Mouse (Mus musculus): ENCODE results near the gene Rbm47.
A peak's percentile ranks its signal among the peaks of the same experiment; 100 is the strongest.

Gene Rbm47

GRCm38 (mm10) chr5:66165748-66166147 lies 7.2 kb downstream of the Rbm47 start:
- DNase-seq (ENCODE audit: low spot score in 2 of 2), result no peak

DNA sequence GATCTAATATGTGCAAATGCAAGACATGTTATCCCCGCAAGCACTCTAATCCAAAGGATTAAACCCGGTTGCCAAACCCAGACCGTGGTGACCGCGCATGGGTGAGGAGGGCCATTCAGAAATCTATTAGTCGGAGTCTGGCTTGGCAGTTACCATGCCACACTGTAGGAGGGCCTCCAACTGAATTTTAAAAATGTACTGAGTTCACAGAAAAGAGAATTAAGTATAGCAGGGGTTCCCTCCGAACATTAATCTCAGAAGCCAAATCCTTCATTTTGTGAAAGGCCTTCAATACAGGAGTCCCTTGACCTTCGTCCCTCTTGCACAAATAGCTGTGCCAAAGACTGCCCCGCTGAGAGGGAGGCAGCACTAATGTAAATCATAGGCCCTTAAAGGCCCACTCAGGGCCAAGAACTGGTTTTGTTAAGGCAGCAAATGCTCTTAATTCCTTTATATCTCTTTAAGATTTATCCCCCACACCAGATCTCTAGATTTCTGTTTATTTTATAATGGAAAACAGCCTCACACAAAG lies 16.4 kb downstream of the Rbm47 start:
- no peak for DNase-seq (ENCODE audit: low spot score in 2 of 2)

DNA sequence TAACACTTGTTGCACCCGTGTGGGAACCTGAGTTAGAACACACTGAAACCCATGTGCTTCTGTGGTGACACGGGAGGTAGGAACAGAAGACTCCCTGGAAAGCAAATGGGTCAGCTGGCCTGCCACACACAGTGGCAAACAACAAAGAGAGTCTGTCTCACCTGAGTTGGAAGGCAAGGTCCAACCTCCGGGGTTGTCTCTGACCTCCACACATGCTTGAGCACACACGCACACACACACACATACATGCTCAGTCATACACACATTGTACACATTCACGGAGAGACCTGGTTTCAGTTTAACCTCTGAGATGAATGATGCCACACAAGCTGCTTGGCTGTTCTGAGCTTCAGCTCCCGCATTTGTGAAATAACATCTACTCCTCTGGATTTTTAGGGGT lies 18.3 kb downstream of the Rbm47 start:
- DNase-seq (ENCODE audit: low spot score in 2 of 2), result no peak

GRCm38 (mm10) chr5:66153486-66153885 lies 19.4 kb downstream of the Rbm47 start:
- DNase-seq (ENCODE audit: low spot score in 2 of 2), result no peak

GRCm38 (mm10) chr5:66151301-66152188 lies 21.4 kb downstream of the Rbm47 start:
- DNase-seq (ENCODE audit: low spot score in 2 of 2), result no peak

DNA sequence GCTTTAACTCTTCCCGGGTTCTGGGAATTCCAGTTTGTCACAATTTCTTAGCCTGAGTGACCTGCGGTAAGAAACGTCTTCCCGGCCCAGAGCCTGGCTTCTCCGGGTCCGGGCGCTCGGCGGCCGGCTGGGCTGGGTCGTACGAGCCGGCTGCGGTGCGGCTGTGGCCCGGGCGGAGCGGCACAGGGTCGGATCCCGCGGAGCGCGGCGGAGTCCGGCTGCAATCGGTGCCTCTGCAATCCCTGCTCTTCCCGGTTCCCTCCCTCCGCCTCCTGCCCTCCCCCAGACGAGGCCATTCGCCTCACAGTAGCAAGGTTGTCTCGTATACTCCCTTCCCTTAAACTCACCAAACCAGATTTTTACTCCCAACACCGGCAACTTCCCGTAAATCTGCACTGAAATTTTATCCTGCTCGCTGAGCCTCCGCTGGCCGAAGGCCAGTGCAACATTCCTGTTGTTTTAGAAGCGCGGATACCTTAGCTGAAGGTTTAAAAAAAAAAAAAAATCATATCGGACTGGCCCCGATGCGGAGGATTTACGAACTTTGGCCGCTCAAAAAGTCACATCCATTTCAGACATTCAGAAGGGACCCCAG lies 22.1 kb downstream of the Rbm47 start:
- DNase-seq (ENCODE audit: low spot score in 2 of 2), result peak; percentile 23 to 33

DNA sequence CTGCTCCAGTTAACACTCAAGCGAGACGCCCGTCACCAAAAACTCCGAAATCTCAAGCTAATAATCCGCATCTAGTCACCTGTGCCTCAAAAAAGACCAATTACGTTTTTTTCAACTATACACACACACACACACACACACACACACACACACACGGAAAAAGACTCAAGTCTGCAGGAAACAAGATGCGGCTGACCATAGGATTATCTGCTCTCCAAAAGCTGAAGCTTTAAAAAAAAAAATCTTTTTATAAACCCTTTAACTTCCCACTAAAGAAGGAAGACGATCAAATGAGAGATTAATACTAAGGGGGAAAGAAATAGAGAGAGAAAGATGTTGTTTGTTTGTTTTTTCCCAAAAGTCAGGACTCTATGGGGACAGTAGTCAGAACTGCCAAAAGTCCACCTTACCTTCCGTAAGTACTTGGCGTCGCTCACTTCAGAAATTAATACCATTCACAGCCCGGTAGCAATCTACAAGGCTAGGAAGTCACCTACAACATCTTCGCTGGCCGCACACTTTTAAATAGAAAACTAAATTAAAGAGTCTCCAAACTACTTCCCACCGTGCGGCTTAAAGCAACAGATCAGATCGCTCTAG lies 22.7 kb downstream of the Rbm47 start:
- DNase-seq (ENCODE audit: low spot score in 2 of 2), result no peak

DNA sequence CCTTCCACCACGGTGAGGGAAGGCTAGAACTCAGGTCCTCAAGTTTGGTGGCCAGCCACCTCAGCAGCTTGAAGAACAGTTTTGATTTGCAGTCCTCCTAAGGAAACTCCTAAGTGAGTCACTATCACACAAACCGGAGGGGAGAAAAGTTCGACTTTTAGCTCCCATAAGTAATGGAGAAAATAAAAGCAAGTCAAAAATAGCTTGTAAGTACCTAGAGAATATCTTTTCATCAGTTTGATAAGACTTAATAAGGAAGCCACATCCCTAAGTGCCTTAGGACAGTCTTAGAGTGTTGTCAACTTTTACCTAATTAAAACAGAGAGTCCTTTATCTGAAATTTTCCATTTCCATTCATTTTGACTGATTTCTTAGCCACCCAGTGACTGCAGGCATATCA lies 23.3 kb downstream of the Rbm47 start:
- no peak for DNase-seq (ENCODE audit: low spot score in 2 of 2)

GRCm38 (mm10) chr5:66149111-66149510 lies 23.8 kb downstream of the Rbm47 start:
- no peak for DNase-seq (ENCODE audit: low spot score in 2 of 2)

- DNase-seq (ENCODE audit: low spot score in 2 of 2), result no peak
Observed at GRCm38 (mm10) chr5:66147313-66147712, 25.6 kb downstream of the Rbm47 start.

- DNase-seq (ENCODE audit: low spot score in 2 of 2), result no peak
Observed at GRCm38 (mm10) chr5:66145583-66145982, 27.3 kb downstream of the Rbm47 start.

DNA sequence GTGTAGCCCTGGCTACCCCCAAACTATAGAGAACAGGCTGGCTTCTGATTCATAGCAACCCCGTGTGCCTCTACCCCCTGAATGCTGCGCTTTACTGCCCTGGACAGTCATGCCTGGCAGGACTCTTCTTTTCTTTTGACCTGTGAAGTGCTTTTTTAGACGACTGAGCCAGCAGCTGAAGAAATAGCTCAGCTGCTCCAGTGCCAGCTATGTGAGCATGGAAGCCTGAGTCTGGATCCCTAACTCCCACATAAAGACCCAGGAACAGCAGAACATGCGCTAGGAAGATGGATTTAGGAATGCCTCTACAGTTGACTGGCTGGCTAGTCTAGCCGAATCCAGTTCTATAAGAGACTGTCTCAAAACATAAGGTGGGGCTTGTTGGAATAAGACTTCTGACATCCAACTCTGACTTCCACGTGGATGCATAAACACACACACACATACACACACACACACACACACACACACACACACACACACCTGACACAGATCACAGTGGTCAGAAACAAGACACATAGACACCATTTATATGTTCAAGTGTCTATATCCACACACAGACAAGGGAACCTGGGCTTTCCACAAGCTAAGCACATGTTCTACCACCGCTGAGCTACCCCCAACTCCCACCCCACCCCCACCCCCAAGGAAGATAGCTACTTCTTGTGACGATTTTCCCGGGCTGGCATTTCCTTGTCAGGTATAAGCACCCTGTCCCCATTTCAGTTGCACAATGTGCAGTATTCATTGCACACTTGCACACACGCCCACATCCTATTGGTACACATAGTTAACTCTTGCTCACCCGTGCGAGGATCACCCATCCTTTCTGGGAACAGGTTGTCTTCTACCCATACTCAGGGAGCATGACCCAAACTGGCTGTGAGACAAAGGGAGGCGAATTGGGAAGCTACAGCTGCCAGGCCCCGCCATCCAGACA lies 29.6 kb downstream of the Rbm47 start:
- no peak for DNase-seq (ENCODE audit: low spot score in 2 of 2)

DNA sequence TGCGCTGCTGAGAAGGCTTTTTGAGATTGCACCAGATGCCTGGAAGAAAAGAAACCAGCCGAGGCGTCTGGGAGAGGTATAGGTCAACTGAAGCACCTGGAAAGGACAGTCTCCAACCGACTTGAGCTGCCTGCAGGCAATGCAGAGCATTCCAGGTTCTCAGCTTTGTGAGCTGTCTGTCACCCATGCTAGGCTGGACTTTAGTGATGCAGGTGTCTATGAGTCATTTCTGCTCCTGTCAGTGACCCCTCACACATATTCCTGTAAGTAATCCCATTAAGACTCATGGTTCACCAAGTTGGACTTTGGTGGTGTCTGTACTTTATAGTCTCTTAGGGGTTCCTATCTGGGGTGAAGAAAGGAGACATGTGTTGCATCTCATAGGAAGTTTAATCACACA lies 31.4 kb downstream of the Rbm47 start:
- no peak for DNase-seq (ENCODE audit: low spot score in 2 of 2)

DNA sequence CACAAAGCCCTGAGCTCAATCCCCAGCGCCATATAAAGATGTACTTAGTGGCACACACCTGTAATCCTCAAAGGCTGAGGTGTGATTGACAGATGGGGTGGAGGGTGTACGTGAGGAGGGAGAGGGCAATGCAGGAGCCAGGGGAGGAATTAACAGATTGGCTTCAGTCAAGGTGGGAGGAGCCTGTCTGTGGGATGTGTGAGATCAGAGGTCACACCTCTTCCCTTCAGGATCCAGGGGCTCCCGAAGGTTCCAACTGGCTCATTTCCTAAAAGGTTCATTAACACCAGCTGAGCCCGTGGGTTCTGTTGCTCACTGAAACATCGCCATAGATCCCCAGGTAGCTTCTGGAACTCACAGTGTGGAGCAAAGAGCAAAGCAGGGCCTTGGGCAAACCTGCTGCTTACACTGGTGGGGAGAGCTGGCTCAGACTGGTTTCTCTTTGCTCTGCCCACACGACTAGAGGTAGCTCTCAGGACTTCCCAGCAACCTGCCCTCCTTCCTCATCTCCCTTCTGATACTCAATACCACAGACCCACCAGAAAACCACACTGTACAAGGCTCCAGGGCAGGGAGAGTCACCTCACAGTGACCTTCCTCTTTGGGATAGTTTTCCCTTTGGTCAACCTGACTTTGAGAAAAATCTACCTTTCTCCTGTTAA lies 33.2 kb downstream of the Rbm47 start:
- DNase-seq (ENCODE audit: low spot score in 2 of 2), result no peak

GRCm38 (mm10) chr5:66139171-66139570 lies 33.7 kb downstream of the Rbm47 start:
- DNase-seq (ENCODE audit: low spot score in 2 of 2), result no peak

DNA sequence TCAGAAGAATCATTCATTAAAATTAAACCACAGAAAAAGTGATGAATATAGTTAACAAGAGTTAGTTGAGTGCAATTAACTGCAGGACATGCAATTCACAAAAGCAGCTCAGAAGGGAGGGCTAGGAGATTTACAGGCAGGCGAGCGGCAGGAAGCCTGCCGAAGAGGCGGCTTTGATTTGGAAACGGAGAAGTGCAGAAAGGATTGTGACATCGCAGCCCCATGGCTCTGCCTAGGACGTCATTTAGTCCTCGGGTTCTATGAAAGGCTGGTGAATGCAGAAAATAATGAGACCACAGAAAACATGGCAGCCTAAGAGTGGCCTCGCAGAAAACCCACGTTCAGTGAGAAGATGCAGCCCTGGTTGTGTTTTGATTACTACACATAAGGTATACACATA lies 34.3 kb downstream of the Rbm47 start:
- no peak for DNase-seq (ENCODE audit: low spot score in 2 of 2)

GRCm38 (mm10) chr5:66137250-66137649 lies 35.7 kb downstream of the Rbm47 start:
- DNase-seq (ENCODE audit: low spot score in 2 of 2), result peak in 1 of 2 experiments; percentile 22

DNA sequence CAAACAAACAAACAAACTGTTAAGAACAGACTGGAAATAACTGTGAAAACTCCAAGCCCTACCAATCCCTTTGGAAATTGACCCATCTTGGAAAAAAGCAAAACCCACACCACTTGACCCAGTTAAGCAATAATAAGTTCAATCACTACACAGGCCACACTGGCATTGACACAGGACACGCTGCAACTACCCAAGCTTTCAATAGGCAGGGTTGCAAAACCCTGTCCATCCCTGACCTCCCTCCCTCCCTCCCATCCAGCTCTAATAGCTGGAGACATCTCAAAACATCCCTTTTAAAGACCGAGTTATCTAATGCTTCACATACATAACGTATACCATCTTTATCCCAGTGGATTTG lies 37.1 kb downstream of the Rbm47 start:
- no peak for DNase-seq (ENCODE audit: low spot score in 2 of 2)

DNA sequence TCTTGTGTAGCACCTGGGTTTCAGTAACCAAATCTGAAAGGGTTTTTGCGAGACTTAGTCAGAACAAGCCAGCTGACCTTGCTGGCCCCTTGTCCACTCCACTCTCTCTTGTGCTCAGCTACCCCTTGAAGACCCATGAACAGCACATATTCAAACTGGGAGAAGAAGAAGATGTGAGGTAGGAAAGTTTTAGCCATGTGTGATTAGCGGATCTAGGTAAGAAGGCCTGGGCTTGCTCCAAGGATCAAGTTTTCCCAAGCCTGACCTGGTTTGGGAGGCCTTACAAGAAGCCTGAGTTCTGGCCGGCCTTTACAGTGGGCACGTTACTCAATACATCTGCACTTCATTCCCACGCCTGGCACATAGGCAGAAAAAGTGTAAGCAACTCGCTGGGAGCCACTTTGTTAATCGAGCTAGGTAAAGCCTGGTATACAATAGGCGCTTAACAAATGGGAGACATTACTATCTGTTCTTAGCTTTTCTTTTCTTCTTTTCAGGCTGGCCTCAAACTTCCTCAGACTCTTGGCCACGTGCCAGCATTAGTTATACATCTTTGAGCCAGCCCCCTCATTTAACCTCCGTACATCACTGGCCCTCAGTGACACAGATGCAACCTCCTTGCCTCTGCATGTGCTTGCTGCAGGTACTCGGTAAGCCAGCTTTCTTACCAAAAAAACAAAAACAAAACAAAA lies 37.6 kb downstream of the Rbm47 start:
- no peak for DNase-seq (ENCODE audit: low spot score in 2 of 2)

DNA sequence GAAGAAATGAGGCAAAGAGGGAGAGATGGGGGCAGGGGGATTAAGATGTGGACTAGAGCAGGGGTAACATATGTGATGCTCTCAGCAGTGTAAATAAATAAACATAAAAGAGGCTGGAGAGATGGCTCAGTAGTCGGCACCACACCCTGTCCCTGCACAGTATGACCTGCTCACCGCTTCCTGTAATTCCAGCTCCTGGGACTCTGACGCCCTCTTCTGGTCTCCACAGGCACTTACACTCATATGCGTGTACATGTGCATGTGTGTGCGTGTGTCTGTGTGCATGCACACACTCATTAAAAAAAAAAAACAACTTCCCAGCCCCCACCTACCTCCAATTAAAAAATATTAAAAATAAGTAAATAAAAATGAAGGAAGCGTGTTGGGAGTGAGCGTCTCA lies 38.3 kb downstream of the Rbm47 start:
- DNase-seq (ENCODE audit: low spot score in 2 of 2), result no peak

- DNase-seq (ENCODE audit: low spot score in 2 of 2), result no peak
Observed at GRCm38 (mm10) chr5:66128948-66129347, 44.0 kb downstream of the Rbm47 start.

Measured in frontal cortex, postnatal 36 days (tissue).